Mouse (Mus musculus) forebrain, embryonic 14.5 days (tissue): ENCODE results near the gene Nav2. TPM values are rescaled to one million over a fixed set of nuclear protein-coding genes. Genes with fewer than 3 reads are reported as not detected.

Source experiments
- ATAC-seq: fragments of 200-750 bp; cut with Nextera tagmentation; 2 replicates; pipeline ENCODE4 v1.8.0; 2017; ENCODE audit warnings: mild to moderate bottlenecking, moderate library complexity
- DNase-seq: peaks from one replicate; pipeline ENCODE4 v3.0.0-alpha.2; 2015; ENCODE audit warnings: low spot score
- H3K27ac ChIP-seq: fragments of 300-500 bp; sonication (generic); 2 replicates; pipeline ENCODE4 v1.5.1; 2014; ENCODE audit warnings: low read depth, mild to moderate bottlenecking, control low read depth, low read length, moderate library complexity
- H3K27me3 ChIP-seq: fragments of 300-500 bp; sonication (generic); replicated peaks from 2 replicates; pipeline ENCODE4 v1.6.1; 2014; ENCODE audit warnings: low read length, control low read depth, mixed read lengths; ENCODE audit not compliant: control insufficient read depth, insufficient read depth
- H3K36me3 ChIP-seq: fragments of 300-500 bp; sonication (generic); 2 replicates; pipeline ENCODE4 v1.6.1; 2014; ENCODE audit warnings: low read length, control low read depth; ENCODE audit not compliant: control insufficient read depth, insufficient read depth
- H3K4me1 ChIP-seq: fragments of 300-500 bp; sonication (generic); 2 replicates; pipeline ENCODE4 v1.6.1; 2014; ENCODE audit warnings: antibody characterized with exemption, low read length, control low read depth; ENCODE audit not compliant: control insufficient read depth, insufficient read depth
- H3K4me2 ChIP-seq: fragments of 300-500 bp; sonication (generic); 2 replicates; pipeline ENCODE4 v1.6.1; 2014; ENCODE audit warnings: mild to moderate bottlenecking, control low read depth, low read length
- H3K4me3 ChIP-seq: fragments of 300-500 bp; sonication (generic); 2 replicates; pipeline ENCODE4 v1.5.1; 2014; ENCODE audit warnings: low read depth, low read length, control low read depth
- H3K9ac ChIP-seq: fragments of 300-500 bp; sonication (generic); 2 replicates; pipeline ENCODE4 v1.6.1; 2014; ENCODE audit warnings: mild to moderate bottlenecking, low read length, control low read depth, moderate library complexity
- H3K9me3 ChIP-seq: fragments of 300-500 bp; sonication (generic); replicated peaks from 2 replicates; pipeline ENCODE4 v1.6.1; 2016; ENCODE audit warnings: low read length, control low read depth, mixed read lengths; ENCODE audit not compliant: control insufficient read depth
- WGBS: fragments of 180-500 bp; shearing (Covaris S2); extraction: QIAGEN DNeasy Blood & Tissue Kit; methylation state at CpG from one replicate; pipeline ENCODE4 v1.1.7; 2014; 5-methylcytosine and 5-hydroxymethylcytosine counted together
- polyA plus RNA-seq: library from polyadenylated mRNA; unstranded; fragments of >200 nt; fragmentation: Nextera tagmentation; extraction: Ambion mirVana; gene quantifications from 2 replicates; pipeline ENCODE4 v1.2.1, GENCODE M21; 2014

Nav2 gene
- polyA plus RNA-seq, 1 experiment from 2014 or later = 6.3 TPM

DNA sequence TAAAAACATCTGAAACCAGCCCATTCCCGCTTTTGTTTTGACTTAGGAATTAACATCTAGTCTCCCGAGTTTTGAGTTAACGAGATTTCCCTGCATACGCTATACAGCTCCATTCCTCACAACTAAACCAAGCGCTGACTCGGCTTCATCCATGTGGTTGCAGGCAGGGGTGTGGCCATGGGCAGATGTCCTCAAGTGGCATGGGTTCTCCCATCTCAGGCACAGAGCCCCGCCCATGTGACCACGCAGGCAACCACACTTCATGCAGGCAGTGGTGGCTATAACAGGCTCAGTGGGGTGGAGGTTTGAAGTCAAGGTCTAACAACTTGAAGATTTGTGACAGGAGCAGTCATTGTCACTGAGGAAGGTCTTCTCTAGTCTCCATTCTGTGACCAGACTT, 138.8 kb downstream of the Nav2 start:
- ATAC-seq = no peak
- no peaks in the 10 kb centered on the region for H3K36me3 ChIP-seq

DNA sequence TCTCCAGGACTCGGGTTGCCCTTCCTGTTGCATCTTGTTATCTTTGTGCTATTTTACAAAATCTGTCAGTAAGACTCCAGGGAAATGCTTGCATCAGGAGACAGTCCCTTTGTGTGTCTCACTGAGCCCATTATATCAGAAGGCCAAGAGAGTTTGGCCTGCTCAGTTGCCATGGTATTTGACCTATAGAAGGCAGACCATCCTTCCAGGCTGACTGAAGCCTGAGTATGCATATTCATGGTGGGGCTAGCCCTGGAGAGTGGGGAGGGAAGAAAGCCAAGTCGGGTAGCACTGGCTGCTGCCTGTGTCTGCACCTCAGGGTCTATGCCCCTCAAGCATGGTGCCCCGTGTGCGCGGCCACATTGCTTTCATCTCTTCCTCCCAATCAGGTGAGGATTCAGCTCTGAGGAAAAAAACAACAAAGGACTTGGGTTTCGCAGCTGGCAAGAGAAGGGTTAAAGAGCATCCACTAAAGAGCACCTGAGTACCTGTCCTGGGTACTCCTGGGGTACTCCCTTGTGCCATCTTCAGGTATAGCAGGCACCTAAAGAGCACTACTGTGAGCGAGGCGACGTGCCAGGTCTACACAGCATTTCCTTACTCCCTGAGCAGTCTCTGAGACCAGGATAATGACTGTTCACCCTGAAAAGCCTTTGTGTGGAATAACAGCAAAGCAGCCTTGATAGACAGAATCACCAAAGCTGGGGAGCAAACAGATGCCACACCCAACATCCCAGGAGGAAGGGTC, 144.5 kb downstream of the Nav2 start:
- H3K9me3 ChIP-seq = no peaks in the 10 kb centered on the region
- H3K36me3 ChIP-seq = no peaks in the 10 kb centered on the region
- no peak overlapping the region for H3K27ac ChIP-seq
- no peak overlapping the region for H3K9ac ChIP-seq
- no peak overlapping the region for H3K4me2 ChIP-seq
- H3K27me3 ChIP-seq = peaks cover 2% of the 10 kb centered on the region; the same call in 1 of the 2 replicates
- ATAC-seq = peak; percentile 45; the same call in 1 of the 2 replicates
- peaks cover 4% of the 10 kb centered on the region; the same call in 1 of the 2 replicates for H3K4me1 ChIP-seq
- 78% methylated on average over 9 of the region's 9 CpGs for WGBS
- H3K4me3 ChIP-seq = no peak overlapping the region
- DNase-seq = no peak

More for the DNA sequence above, 138.8 kb downstream of the Nav2 start:
- Histone ChIP-seq H3K27ac (no peak overlapping the region), H3K4me1 (0 out of 2 replicates have a peak, but pooled peaks cover 3% of the 10 kb centered on the region), H3K9ac (no peak overlapping the region), H3K4me3 (no peak overlapping the region), H3K27me3 (no peaks in the 10 kb centered on the region), H3K9me3 (no peaks in the 10 kb centered on the region), H3K4me2 (no peak overlapping the region)
- no peak for DNase-seq
- WGBS = 44% methylated on average over 8 of the region's 8 CpGs

DNA sequence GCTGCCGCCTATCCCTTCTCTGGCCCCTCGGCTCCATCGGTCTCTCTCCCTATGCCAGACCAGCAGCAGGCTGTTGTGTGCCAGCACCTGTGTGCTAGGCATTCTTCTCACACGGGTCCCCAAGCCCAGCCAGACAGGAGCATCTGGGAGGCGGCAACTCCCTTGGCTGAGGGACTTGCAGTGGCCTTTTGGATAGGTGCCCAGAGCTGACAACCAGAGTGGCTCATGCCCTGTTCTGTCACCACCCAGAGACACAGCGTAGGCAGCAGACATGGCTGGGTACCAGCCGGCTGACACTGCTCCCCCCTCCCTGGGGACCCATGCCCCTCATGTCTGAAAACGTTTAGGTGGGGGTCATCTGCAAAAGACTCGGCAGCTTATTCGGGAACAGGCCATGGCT, 146.8 kb downstream of the Nav2 start:
- H3K4me2 ChIP-seq = no peak overlapping the region
- peak; percentile 69 for ATAC-seq
- H3K36me3 ChIP-seq = no peaks in the 10 kb centered on the region
- H3K9me3 ChIP-seq = no peaks in the 10 kb centered on the region
- peak; percentile 69 for DNase-seq
- peaks cover 2% of the 10 kb centered on the region; the same call in 1 of the 2 replicates for H3K27me3 ChIP-seq
- peaks cover 4% of the 10 kb centered on the region; the same call in 1 of the 2 replicates for H3K4me1 ChIP-seq
- H3K27ac ChIP-seq = no peak overlapping the region
- 55% methylated on average over 10 of the region's 10 CpGs for WGBS
- H3K9ac ChIP-seq = no peak overlapping the region
- no peak overlapping the region for H3K4me3 ChIP-seq

DNA sequence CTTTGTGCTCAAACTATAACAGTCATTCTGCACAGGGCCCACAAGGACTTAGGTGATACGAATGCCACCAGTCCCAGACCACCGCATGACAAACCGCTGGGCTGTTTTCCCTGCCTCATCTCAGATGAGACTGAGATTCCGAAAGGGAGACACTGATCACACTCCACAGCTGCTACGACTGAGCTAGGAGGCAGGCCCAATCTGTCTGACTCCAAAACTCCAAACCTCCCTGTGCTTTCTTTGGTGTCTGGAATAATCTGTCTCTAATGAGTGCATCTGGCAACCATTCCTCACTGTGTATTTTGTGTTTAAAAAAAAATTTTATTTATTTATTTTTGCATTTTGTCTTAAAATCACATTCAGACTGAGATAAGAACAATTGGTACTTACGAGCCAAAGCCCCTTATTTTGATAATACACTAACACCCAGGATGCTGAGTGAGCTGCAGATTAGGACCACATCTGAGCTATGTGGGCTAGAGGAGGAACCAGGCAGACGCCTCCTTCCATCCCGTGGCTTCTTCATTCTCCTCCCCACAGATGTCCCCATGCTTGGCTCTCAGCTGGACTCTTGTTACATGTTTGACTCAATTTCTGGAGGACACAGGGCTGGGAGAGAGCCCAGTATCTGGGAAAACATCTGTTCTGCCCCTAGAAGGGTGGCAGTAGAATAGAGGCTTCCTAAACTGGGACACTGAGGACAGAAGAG, 149.9 kb downstream of the Nav2 start:
- peaks cover 2% of the 10 kb centered on the region; the same call in 1 of the 2 replicates for H3K27me3 ChIP-seq
- no peaks in the 10 kb centered on the region for H3K4me1 ChIP-seq
- H3K27ac ChIP-seq = no peak overlapping the region
- no peaks in the 10 kb centered on the region for H3K9me3 ChIP-seq
- ATAC-seq (no peak), DNase-seq (no peak)
- H3K36me3 ChIP-seq = no peaks in the 10 kb centered on the region
- H3K9ac ChIP-seq = no peak overlapping the region
- no peak overlapping the region for H3K4me2 ChIP-seq
- WGBS = 81% methylated on average over 8 of the region's 8 CpGs
- H3K4me3 ChIP-seq = no peak overlapping the region

DNA sequence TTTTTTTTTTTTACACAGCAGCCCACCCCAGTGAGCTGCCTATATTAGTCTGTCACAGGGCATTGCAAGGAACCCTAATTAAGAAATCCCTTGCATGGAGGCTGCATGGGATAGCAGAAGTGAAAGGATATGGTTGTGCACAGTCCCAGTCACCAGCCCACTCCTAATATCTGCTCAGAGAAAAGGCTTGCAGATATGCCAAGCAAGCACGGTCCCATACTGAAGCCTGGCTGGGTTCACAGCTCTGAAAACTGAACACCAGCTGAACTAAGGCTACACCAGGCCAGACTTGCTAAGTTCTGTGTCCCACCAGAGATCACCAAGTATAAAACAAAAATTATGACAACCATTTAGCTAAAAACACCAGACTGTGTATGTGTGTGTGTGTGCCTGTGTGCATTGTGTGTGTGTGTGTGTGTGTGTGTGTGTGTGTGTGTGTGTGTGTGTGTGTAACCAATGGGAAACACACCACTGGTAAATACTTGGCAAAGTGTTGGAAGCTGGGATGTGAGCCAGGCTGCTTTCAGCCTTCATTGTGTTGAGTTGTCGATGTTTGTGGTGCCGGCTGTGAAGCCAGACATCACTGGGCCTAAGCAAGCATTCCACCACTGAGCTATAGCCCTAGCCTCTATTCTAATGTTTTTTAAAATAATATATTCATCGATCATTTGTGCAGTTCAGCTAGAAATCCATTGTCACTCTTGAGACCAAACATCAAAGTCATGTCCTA, 156.4 kb downstream of the Nav2 start:
- Histone ChIP-seq H3K27ac (no peak overlapping the region), H3K9ac (no peak overlapping the region), H3K4me3 (no peak overlapping the region), H3K4me1 (peaks cover 27% of the 10 kb centered on the region), H3K27me3 (no peaks in the 10 kb centered on the region), H3K9me3 (no peaks in the 10 kb centered on the region), H3K36me3 (no peaks in the 10 kb centered on the region), H3K4me2 (no peak overlapping the region)
- 24% methylated on average over 4 of the region's 4 CpGs for WGBS
- ATAC-seq (peak; percentile 83), DNase-seq (peak; percentile 94)

DNA sequence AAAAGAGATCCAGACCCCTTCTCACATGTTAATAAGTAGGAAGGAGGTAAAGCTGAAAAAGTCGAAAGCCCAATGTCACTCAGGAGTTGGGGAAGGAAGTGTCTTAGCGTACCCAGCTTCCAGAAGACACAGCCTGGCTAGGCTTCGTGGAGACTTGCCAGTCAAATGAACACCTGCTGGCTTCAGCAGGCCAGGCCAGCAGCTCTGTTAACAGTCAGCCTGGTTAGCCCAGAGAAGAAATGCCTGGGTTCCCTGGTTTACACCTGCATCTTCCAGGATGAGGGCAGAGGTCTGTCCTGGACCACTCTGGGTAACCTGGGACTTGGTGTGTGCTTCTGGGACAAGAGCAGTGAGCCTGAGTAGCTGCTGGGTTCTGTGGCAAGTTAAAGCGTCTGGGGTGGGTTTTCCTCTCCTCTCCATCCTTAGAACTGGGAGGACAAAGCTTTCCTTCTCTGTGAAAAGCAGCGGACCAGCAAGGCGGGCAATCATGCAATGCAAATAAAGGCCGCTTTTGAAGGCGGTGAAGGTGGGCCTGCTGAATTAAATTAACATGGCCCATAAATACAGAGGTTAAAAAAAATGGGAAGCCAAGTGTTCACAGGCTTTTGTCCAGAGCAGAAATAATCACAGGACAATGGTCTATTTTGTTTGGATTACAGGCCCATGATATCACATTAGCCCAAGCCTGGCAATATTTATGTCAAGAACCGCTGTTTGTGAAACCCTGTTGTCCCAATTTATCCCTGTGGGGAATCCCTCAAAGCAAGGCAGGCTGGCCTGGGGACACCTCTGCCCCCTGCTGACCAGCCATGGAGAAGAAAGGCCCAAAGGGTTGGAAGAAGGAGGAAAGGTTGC, 157.3 kb downstream of the Nav2 start:
- peaks cover 27% of the 10 kb centered on the region for H3K4me1 ChIP-seq
- 10% methylated on average over 9 of the region's 9 CpGs for WGBS
- no peak overlapping the region for H3K9ac ChIP-seq
- no peak overlapping the region for H3K4me2 ChIP-seq
- no peaks in the 10 kb centered on the region for H3K27me3 ChIP-seq
- H3K4me3 ChIP-seq = no peak overlapping the region
- no peaks in the 10 kb centered on the region for H3K36me3 ChIP-seq
- DNase-seq (peak; percentile 68), ATAC-seq (peak; percentile 43; the same call in 1 of the 2 replicates)
- peak overlapping the region; percentile 68 for H3K27ac ChIP-seq
- H3K9me3 ChIP-seq = no peaks in the 10 kb centered on the region

DNA sequence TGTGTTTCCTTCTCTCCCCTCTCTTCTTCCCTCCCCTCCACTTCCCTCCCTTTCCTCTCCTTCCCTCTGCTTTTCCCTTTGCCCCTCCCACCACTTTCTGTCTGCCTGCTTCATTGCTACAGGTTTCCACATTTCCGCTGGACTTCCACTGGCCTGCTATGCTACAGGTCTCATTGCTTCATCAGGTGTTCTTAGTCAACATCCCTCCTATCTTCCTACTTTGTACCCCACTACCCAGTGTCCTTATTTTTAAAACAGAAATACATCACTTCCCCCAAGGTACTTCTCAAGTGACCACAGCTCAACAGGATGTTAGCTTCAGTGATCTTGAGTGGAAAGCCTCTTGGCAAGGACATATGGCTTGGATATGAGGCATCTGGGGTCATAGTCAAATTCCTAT, 158.3 kb downstream of the Nav2 start:
- no peak overlapping the region for H3K4me2 ChIP-seq
- H3K36me3 ChIP-seq = no peaks in the 10 kb centered on the region
- no peak for DNase-seq
- no peak overlapping the region for H3K9ac ChIP-seq
- ATAC-seq = no peak
- H3K4me3 ChIP-seq = no peak overlapping the region
- 70% methylated on average over 1 of the region's 1 CpGs for WGBS
- H3K9me3 ChIP-seq = no peaks in the 10 kb centered on the region
- H3K4me1 ChIP-seq = peaks cover 30% of the 10 kb centered on the region
- no peak overlapping the region for H3K27ac ChIP-seq
- H3K27me3 ChIP-seq = no peaks in the 10 kb centered on the region

DNA sequence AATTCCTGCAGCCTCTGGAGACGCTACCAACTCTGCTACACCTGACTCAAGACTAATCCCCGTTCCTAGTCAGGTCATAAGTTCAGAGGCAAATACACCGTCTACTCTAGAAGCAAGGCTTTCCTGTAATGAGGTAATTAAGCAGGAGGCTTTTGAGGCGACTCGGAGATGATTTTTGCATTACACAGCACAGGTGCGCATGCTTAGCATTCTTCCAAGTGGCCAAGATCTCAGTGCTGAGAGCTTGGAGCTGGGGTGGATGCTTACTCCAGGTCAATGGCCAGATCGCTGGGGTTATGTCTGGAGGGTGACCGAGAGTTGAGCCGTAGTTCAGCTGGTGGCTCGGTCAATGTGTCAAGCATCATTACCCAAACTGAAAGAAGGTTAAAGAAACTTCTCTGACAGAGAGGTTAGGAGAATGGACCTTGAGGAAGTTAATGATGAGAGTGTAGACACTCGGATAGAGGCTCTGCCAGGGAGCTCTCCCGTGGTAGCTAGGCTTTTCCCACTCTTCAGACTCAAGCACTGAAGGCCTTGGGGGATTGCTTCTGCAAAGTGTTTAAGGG, 161.0 kb downstream of the Nav2 start:
- 41% methylated on average over 12 of the region's 12 CpGs for WGBS
- H3K4me1 ChIP-seq = peaks cover 27% of the 10 kb centered on the region
- no peaks in the 10 kb centered on the region for H3K27me3 ChIP-seq

More for the DNA sequence above, 161.0 kb downstream of the Nav2 start:
- ATAC-seq (no peak), DNase-seq (no peak)
- H3K27ac ChIP-seq = no peak overlapping the region
- no peaks in the 10 kb centered on the region for H3K36me3 ChIP-seq
- no peaks in the 10 kb centered on the region for H3K9me3 ChIP-seq
- no peak overlapping the region for H3K9ac ChIP-seq
- no peak overlapping the region for H3K4me3 ChIP-seq
- no peak overlapping the region for H3K4me2 ChIP-seq
